Mouse (Mus musculus) testis, postnatal 10 days (tissue): ENCODE measurements around the gene Fam213b.

ENCODE experiments used
- DNase-seq: peaks from one replicate; pipeline ENCODE4 v3.0.0; 2021; ENCODE audit warnings: low spot score

Fam213b gene

GRCm38 (mm10) chr4:154880730-154881129 lies 18.2 kb downstream of the Fam213b start:
- DNase-seq: no peak

- peak; percentile 98 for DNase-seq
These were observed 20.9 kb downstream of the Fam213b start for GRCm38 (mm10) chr4:154877864-154878548.

GRCm38 (mm10) chr4:154873186-154873585 lies 25.7 kb downstream of the Fam213b start:
- DNase-seq: no peak

- DNase-seq: no peak
These were observed 27.1 kb downstream of the Fam213b start for GRCm38 (mm10) chr4:154871757-154872251.

GRCm38 (mm10) chr4:154870721-154871120 lies 28.2 kb downstream of the Fam213b start:
- no peak for DNase-seq

- no peak for DNase-seq
These were observed 29.5 kb downstream of the Fam213b start, which contains the start of gene Mmel1 for GRCm38 (mm10) chr4:154869440-154869839. Mmel1 (plus strand) TSS chr4:154869585.

GRCm38 (mm10) chr4:154867257-154867656 lies 31.7 kb downstream of the Fam213b start:
- DNase-seq: no peak

- DNase-seq: no peak
These were observed 32.5 kb downstream of the Fam213b start for GRCm38 (mm10) chr4:154866391-154866790.

- DNase-seq: peak; percentile 46
These were observed 33.8 kb downstream of the Fam213b start for GRCm38 (mm10) chr4:154864961-154865760.

GRCm38 (mm10) chr4:154864271-154864771 lies 34.6 kb downstream of the Fam213b start:
- peak; percentile 97 for DNase-seq

GRCm38 (mm10) chr4:154863436-154863935 lies 35.4 kb downstream of the Fam213b start:
- peak; percentile 28 for DNase-seq

- peak; percentile 41 for DNase-seq
These were observed 37.0 kb downstream of the Fam213b start for GRCm38 (mm10) chr4:154861967-154862366.

- no peak for DNase-seq
These were observed 40.3 kb downstream of the Fam213b start for GRCm38 (mm10) chr4:154858601-154859000.

GRCm38 (mm10) chr4:154857366-154858240 lies 41.3 kb downstream of the Fam213b start:
- peak; percentile 38 for DNase-seq

- peak; percentile 56 for DNase-seq
These were observed 42.1 kb downstream of the Fam213b start for GRCm38 (mm10) chr4:154856882-154857281.

GRCm38 (mm10) chr4:154856480-154856837 lies 42.5 kb downstream of the Fam213b start:
- no peak for DNase-seq

- DNase-seq: peak; percentile 84
These were observed 43.0 kb downstream of the Fam213b start for GRCm38 (mm10) chr4:154855721-154856479.

- peak; percentile 27 for DNase-seq
These were observed 44.1 kb downstream of the Fam213b start for GRCm38 (mm10) chr4:154854676-154855345.

- no peak for DNase-seq
These were observed 45.1 kb downstream of the Fam213b start for GRCm38 (mm10) chr4:154853881-154854280.

GRCm38 (mm10) chr4:154852696-154853095 lies 46.2 kb downstream of the Fam213b start:
- DNase-seq: no peak
